ENCODE assay signal across 8 mouse cellular contexts in genomic region chr11:120720450-120720849, GRCm38 (mm10). TPM values are rescaled to one million over a fixed set of nuclear protein-coding genes. Genes with fewer than 3 reads are reported as not detected.
DNase-seq lines count a peak whose midpoint lies in the region; ATAC-seq and TF ChIP-seq lines count a peak whose summit lies in the region.

No protein-coding gene starts in this region.

- WGBS in heart, embryonic 13.5 days: 12% methylated on average over 17 of the region's 17 CpGs
- WGBS in kidney, postnatal 0 days: 12% methylated on average over 17 of the region's 17 CpGs
- 9% methylated on average over 17 of the region's 17 CpGs for WGBS in liver, embryonic 12.5 days (ENCODE audit: insufficient replicate concordance)
- WGBS in stomach, embryonic 14.5 days: 10% methylated on average over 17 of the region's 17 CpGs

- ATAC-seq in erythroid progenitor cell, adult 5-6 weeks (replicated peaks; ENCODE audit: low FRiP score, poor library complexity, severe bottlenecking): peak; percentile 44; the same call in 1 of the 2 replicates
- no peak for ATAC-seq in heart, embryonic 13.5 days (ENCODE audit: extremely low read depth, insufficient number of reproducible peaks, low FRiP score, low TSS enrichment)
- no peak; the same call in 1 of the 2 replicates for ATAC-seq in kidney, postnatal 0 days (replicated peaks; ENCODE audit: low FRiP score, low read depth)
- peak; percentile 19; the same call in 1 of the 2 replicates for ATAC-seq in liver, embryonic 12.5 days
- no peak for ATAC-seq in stomach, embryonic 14.5 days (ENCODE audit: insufficient number of reproducible peaks, insufficient read depth, low FRiP score, low read depth)

- H3K4me2 ChIP-seq in heart, embryonic 13.5 days: peak overlapping the region; percentile 92
- H3K4me2 ChIP-seq in kidney, postnatal 0 days (ENCODE audit: low read length): peak overlapping the region; percentile 99
- H3K4me2 ChIP-seq in liver, embryonic 12.5 days: peak overlapping the region; percentile 80
- H3K4me2 ChIP-seq in stomach, embryonic 14.5 days (replicated peaks; ENCODE audit: low read depth, low read length): peak overlapping the region; percentile 91

- H3K27ac ChIP-seq in heart, embryonic 13.5 days (replicated peaks): no peak overlapping the region
- no peak overlapping the region for H3K27ac ChIP-seq in kidney, postnatal 0 days
- no peak overlapping the region for H3K27ac ChIP-seq in liver, embryonic 12.5 days
- no peak overlapping the region for H3K27ac ChIP-seq in stomach, embryonic 14.5 days (ENCODE audit: low read length)

- no peaks in the 10 kb centered on the region for H3K9me3 ChIP-seq in heart, embryonic 13.5 days
- H3K9me3 ChIP-seq in kidney, postnatal 0 days (replicated peaks; ENCODE audit: low read length): no peaks in the 10 kb centered on the region
- no peaks in the 10 kb centered on the region for H3K9me3 ChIP-seq in liver, embryonic 12.5 days (replicated peaks)
- no peaks in the 10 kb centered on the region for H3K9me3 ChIP-seq in stomach, embryonic 14.5 days (ENCODE audit: control insufficient read depth, low read depth, low read length)

- H3K36me3 ChIP-seq in heart, embryonic 13.5 days: peaks cover 41% of the 10 kb centered on the region
- H3K36me3 ChIP-seq in kidney, postnatal 0 days (ENCODE audit: insufficient read depth, low read length): peaks cover 12% of the 10 kb centered on the region; the same call in 1 of the 2 replicates
- H3K36me3 ChIP-seq in liver, embryonic 12.5 days: peaks cover 47% of the 10 kb centered on the region
- H3K36me3 ChIP-seq in stomach, embryonic 14.5 days (ENCODE audit: control insufficient read depth, insufficient read depth, low read length): peaks cover 20% of the 10 kb centered on the region

- H3K27me3 ChIP-seq in heart, embryonic 13.5 days (replicated peaks): peaks cover 48% of the 10 kb centered on the region
- H3K27me3 ChIP-seq in kidney, postnatal 0 days (ENCODE audit: insufficient read depth, low read length): no peaks in the 10 kb centered on the region
- peaks cover 46% of the 10 kb centered on the region for H3K27me3 ChIP-seq in liver, embryonic 12.5 days (replicated peaks)
- H3K27me3 ChIP-seq in stomach, embryonic 14.5 days (ENCODE audit: control insufficient read depth, insufficient read depth, low read length): no peaks in the 10 kb centered on the region

- peak overlapping the region; percentile 91 for H3K9ac ChIP-seq in heart, embryonic 13.5 days
- peak overlapping the region; percentile 76; the same call in 1 of the 2 replicates for H3K9ac ChIP-seq in kidney, postnatal 0 days (ENCODE audit: low read depth, low read length)
- peak overlapping the region; percentile 10; the same call in 1 of the 2 replicates for H3K9ac ChIP-seq in liver, embryonic 12.5 days
- H3K9ac ChIP-seq in stomach, embryonic 14.5 days (replicated peaks; ENCODE audit: low read depth, low read length): peak overlapping the region; percentile 33; the same call in 1 of the 2 replicates

- TF ChIP-seq CTCF in kidney, postnatal 0 days (IDR thresholded peaks at IDR 0.05; ENCODE audit: low read depth): peak; percentile 96

- peak overlapping the region; percentile 59 for H3K4me3 ChIP-seq in heart, embryonic 13.5 days
- peak overlapping the region; percentile 55 for H3K4me3 ChIP-seq in kidney, postnatal 0 days (replicated peaks; ENCODE audit: low read depth, low read length)
- H3K4me3 ChIP-seq in liver, embryonic 12.5 days: no peak overlapping the region
- peak overlapping the region; percentile 51 for H3K4me3 ChIP-seq in stomach, embryonic 14.5 days (ENCODE audit: low read depth, low read length)

- H3K4me1 ChIP-seq in heart, embryonic 13.5 days: peaks cover 19% of the 10 kb centered on the region
- peaks cover 18% of the 10 kb centered on the region; the same call in 1 of the 2 replicates for H3K4me1 ChIP-seq in kidney, postnatal 0 days (replicated peaks; ENCODE audit: insufficient read depth, low read length)
- peaks cover 17% of the 10 kb centered on the region for H3K4me1 ChIP-seq in liver, embryonic 12.5 days
- peaks cover 6% of the 10 kb centered on the region for H3K4me1 ChIP-seq in stomach, embryonic 14.5 days (ENCODE audit: control insufficient read depth, insufficient read depth, low read length)

- DNase-seq in A20 (ENCODE audit: low read depth, low spot score): peak; percentile 61
- DNase-seq in brain, adult 2 months (ENCODE audit: low read depth, low spot score): peak; percentile 96
- peak; percentile 94 for DNase-seq in kidney, postnatal 0 days (ENCODE audit: low spot score)
- DNase-seq in natural killer cell, adult 2 months (ENCODE audit: low spot score in 2 of 2): peak; percentile 87 to 92

RNA-seq across cellular contexts. Expression of gene Rac3, which starts 0.8 kb away (rescaled TPM):
- not detected in 2 replicates for total RNA-seq in erythroid progenitor cell, adult 5-6 weeks (2015; ENCODE audit: low replicate concordance)
- 1.3 and 3.5 TPM in 2 replicates for total RNA-seq in erythroid progenitor cell, adult 5-6 weeks (2017; ENCODE audit: low replicate concordance)
- 6.4 and 9.8 TPM in 2 replicates for polyA plus RNA-seq in heart, embryonic 13.5 days (2015; fragmentation: Nextera tagmentation; extraction: Ambion mirVana)
- polyA plus RNA-seq in kidney, postnatal 0 days (2015; fragmentation: Nextera tagmentation; extraction: Ambion mirVana): 23.4 and 23.7 TPM in 2 replicates
- polyA plus RNA-seq in liver, embryonic 12.5 days (2016; fragmentation: Nextera tagmentation; extraction: Ambion mirVana): 2.8 and 3.1 TPM in 2 replicates
- polyA plus RNA-seq in stomach, embryonic 14.5 days (2014; fragmentation: Nextera tagmentation; extraction: Ambion mirVana): 11.1 and 11.7 TPM in 2 replicates

RNA-seq across cellular contexts. Expression of gene Dcxr, which starts 6.6 kb away (rescaled TPM):
- total RNA-seq in erythroid progenitor cell, adult 5-6 weeks (2015; ENCODE audit: low replicate concordance): 3.6 TPM in 1 of 2 replicates, not detected in the other
- total RNA-seq in erythroid progenitor cell, adult 5-6 weeks (2017; ENCODE audit: low replicate concordance): 7.2 TPM in 1 of 2 replicates, not detected in the other
- 7.5 and 7.6 TPM in 2 replicates for polyA plus RNA-seq in heart, embryonic 13.5 days (2015; fragmentation: Nextera tagmentation; extraction: Ambion mirVana)
- 112 and 123 TPM in 2 replicates for polyA plus RNA-seq in kidney, postnatal 0 days (2015; fragmentation: Nextera tagmentation; extraction: Ambion mirVana)
- 8.4 and 10.0 TPM in 2 replicates for polyA plus RNA-seq in liver, embryonic 12.5 days (2016; fragmentation: Nextera tagmentation; extraction: Ambion mirVana)
- polyA plus RNA-seq in stomach, embryonic 14.5 days (2014; fragmentation: Nextera tagmentation; extraction: Ambion mirVana): 33.2 TPM in 2 replicates

RNA-seq across cellular contexts. Expression of gene Lrrc45, which starts 6.7 kb away (rescaled TPM):
- total RNA-seq in erythroid progenitor cell, adult 5-6 weeks (2015; ENCODE audit: low replicate concordance): 3.4 and 6.1 TPM in 2 replicates
- 12.3 and 12.9 TPM in 2 replicates for total RNA-seq in erythroid progenitor cell, adult 5-6 weeks (2017; ENCODE audit: low replicate concordance)
- 27.8 and 28.1 TPM in 2 replicates for polyA plus RNA-seq in heart, embryonic 13.5 days (2015; fragmentation: Nextera tagmentation; extraction: Ambion mirVana)
- 31.3 and 33.5 TPM in 2 replicates for polyA plus RNA-seq in kidney, postnatal 0 days (2015; fragmentation: Nextera tagmentation; extraction: Ambion mirVana)
- polyA plus RNA-seq in liver, embryonic 12.5 days (2016; fragmentation: Nextera tagmentation; extraction: Ambion mirVana): 23.3 and 23.6 TPM in 2 replicates
- polyA plus RNA-seq in stomach, embryonic 14.5 days (2014; fragmentation: Nextera tagmentation; extraction: Ambion mirVana): 48.6 and 55.2 TPM in 2 replicates

RNA-seq across cellular contexts. Expression of gene Cenpx, which starts 6.9 kb away (rescaled TPM):
- total RNA-seq in erythroid progenitor cell, adult 5-6 weeks (2015; ENCODE audit: low replicate concordance): 7.1 and 35.3 TPM in 2 replicates
- 15.0 and 21.2 TPM in 2 replicates for total RNA-seq in erythroid progenitor cell, adult 5-6 weeks (2017; ENCODE audit: low replicate concordance)
- polyA plus RNA-seq in heart, embryonic 13.5 days (2015; fragmentation: Nextera tagmentation; extraction: Ambion mirVana): 120 and 122 TPM in 2 replicates
- polyA plus RNA-seq in kidney, postnatal 0 days (2015; fragmentation: Nextera tagmentation; extraction: Ambion mirVana): 160 and 174 TPM in 2 replicates
- 130 and 137 TPM in 2 replicates for polyA plus RNA-seq in liver, embryonic 12.5 days (2016; fragmentation: Nextera tagmentation; extraction: Ambion mirVana)
- polyA plus RNA-seq in stomach, embryonic 14.5 days (2014; fragmentation: Nextera tagmentation; extraction: Ambion mirVana): 152 and 165 TPM in 2 replicates

RNA-seq across cellular contexts. Expression of gene Cbr2, which starts 11.5 kb away (rescaled TPM):
- total RNA-seq in erythroid progenitor cell, adult 5-6 weeks (2015; ENCODE audit: low replicate concordance): 21.8 and 23.4 TPM in 2 replicates
- total RNA-seq in erythroid progenitor cell, adult 5-6 weeks (2017; ENCODE audit: low replicate concordance): not detected in 2 replicates
- 2.1 and 3.8 TPM in 2 replicates for polyA plus RNA-seq in heart, embryonic 13.5 days (2015; fragmentation: Nextera tagmentation; extraction: Ambion mirVana)
- 1.8 and 3.6 TPM in 2 replicates for polyA plus RNA-seq in kidney, postnatal 0 days (2015; fragmentation: Nextera tagmentation; extraction: Ambion mirVana)
- 0.13 TPM in 1 of 2 replicates, not detected in the other for polyA plus RNA-seq in liver, embryonic 12.5 days (2016; fragmentation: Nextera tagmentation; extraction: Ambion mirVana)
- polyA plus RNA-seq in stomach, embryonic 14.5 days (2014; fragmentation: Nextera tagmentation; extraction: Ambion mirVana): 36.9 and 46.6 TPM in 2 replicates

Comparison
In these comparisons a context has a peak if more than half of its experiments do, and no peak if none do; other contexts are left out.
1. ATAC-seq: peak in erythroid progenitor cell, adult 5-6 weeks (single experiment) and liver, embryonic 12.5 days (single experiment); none in heart, embryonic 13.5 days (single experiment), kidney, postnatal 0 days (single experiment) and stomach, embryonic 14.5 days (single experiment).
2. H3K9ac ChIP-seq: peak in every context shown above with its lines; median percentile 91 in heart, embryonic 13.5 days; 76 in kidney, postnatal 0 days; 33 in stomach, embryonic 14.5 days; 10 in liver, embryonic 12.5 days.
3. Peak in every context shown above with its lines, with median percentiles within 50 percentile points of each other: DNase-seq and H3K4me2 ChIP-seq.